Mouse (Mus musculus) kidney, embryonic 16.5 days (tissue): Measurements from ENCODE around the gene Acacb. TPM values are rescaled to one million over a fixed set of nuclear protein-coding genes. Genes with fewer than 3 reads are reported as not detected.

Experiments
- ATAC-seq: fragments of 200-750 bp; cut with Nextera tagmentation; 2 replicates; pipeline ENCODE4 v1.8.0; 2017; ENCODE audit warnings: moderate TSS enrichment; ENCODE audit not compliant: low FRiP score, low TSS enrichment
- H3K27ac ChIP-seq: fragments of 300-500 bp; sonication (generic); 2 replicates; pipeline ENCODE4 v1.5.1; 2014; ENCODE audit warnings: low read length
- H3K27me3 ChIP-seq: fragments of 300-500 bp; sonication (generic); 2 replicates; pipeline ENCODE4 v1.6.1; 2014; ENCODE audit warnings: low read length, control low read depth, mixed read lengths; ENCODE audit not compliant: insufficient read depth
- H3K36me3 ChIP-seq: fragments of 300-500 bp; sonication (generic); 2 replicates; pipeline ENCODE4 v1.6.1; 2014; ENCODE audit warnings: low read length, control low read depth, mixed read lengths; ENCODE audit not compliant: insufficient read depth
- H3K4me1 ChIP-seq: fragments of 300-500 bp; sonication (generic); 2 replicates; pipeline ENCODE4 v1.6.1; 2014; ENCODE audit warnings: low read length, control low read depth, mixed read lengths; ENCODE audit not compliant: insufficient read depth
- H3K4me2 ChIP-seq: fragments of 300-500 bp; sonication (generic); replicated peaks from 2 replicates; pipeline ENCODE4 v1.6.1; 2014; ENCODE audit warnings: low read depth, low read length
- H3K4me3 ChIP-seq: fragments of 300-500 bp; sonication (generic); 2 replicates; pipeline ENCODE4 v1.5.1; 2014; ENCODE audit warnings: mild to moderate bottlenecking, low read length
- H3K9ac ChIP-seq: fragments of 300-500 bp; sonication (generic); replicated peaks from 2 replicates; pipeline ENCODE4 v1.6.1; 2014; ENCODE audit warnings: low read length
- H3K9me3 ChIP-seq: fragments of 300-500 bp; sonication (generic); 2 replicates; pipeline ENCODE4 v1.6.1; 2016; ENCODE audit warnings: low read length, control low read depth
- whole genome bisulfite sequencing: fragments of 180-500 bp; shearing (Covaris S2); extraction: QIAGEN DNeasy Blood & Tissue Kit; methylation state at CpG from one replicate; pipeline ENCODE4 v1.1.7; 2014; 5-methylcytosine and 5-hydroxymethylcytosine counted together
- polyA plus RNA-seq: library from polyadenylated mRNA; unstranded; fragments of >200 nt; fragmentation: Nextera tagmentation; extraction: Ambion mirVana; gene quantifications from 2 replicates; pipeline ENCODE4 v1.2.1, GENCODE M21; 2015

Acacb gene
- polyA plus RNA-seq, 1 experiment from 2014 or later = 4.7 TPM

DNA sequence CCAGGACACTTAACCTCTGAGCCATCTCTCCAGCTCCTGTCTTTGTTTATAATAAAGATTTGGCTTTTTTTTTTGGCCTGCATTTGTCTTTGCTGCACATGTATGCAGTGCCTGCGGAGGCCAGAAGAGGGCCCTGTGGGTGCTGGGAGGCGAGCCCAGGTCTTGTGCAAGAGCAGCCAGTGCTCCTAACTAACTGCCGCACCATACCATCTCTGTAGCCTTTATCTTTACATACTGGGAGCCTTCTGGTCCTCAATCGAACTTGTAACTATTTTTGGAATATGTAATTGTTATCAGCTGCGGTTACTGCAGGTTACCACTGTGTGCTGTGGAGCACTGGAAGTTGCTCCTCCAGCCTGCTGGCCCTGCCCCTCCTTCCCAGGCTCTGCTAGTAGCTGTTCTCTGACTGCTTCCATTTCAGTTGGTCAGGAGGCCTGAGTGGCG is 12.2 kb upstream of the Acacb start:
- H3K36me3 ChIP-seq = peaks cover 6% of the 10 kb centered on the region; the same call in 1 of the 2 replicates
- H3K27ac ChIP-seq = no peak overlapping the region
- ATAC-seq = no peak
- H3K4me2 ChIP-seq = no peak overlapping the region
- WGBS = 70% methylated on average over 6 of the region's 6 CpGs
- H3K4me3 ChIP-seq = no peak overlapping the region
- H3K27me3 ChIP-seq = no peaks in the 10 kb centered on the region
- no peaks in the 10 kb centered on the region for H3K9me3 ChIP-seq
- H3K9ac ChIP-seq = no peak overlapping the region
- peaks cover 40% of the 10 kb centered on the region for H3K4me1 ChIP-seq

- 87% methylated on average over 10 of the region's 10 CpGs for WGBS
- ATAC-seq = no peak
- peaks cover 41% of the 10 kb centered on the region for H3K4me1 ChIP-seq
- no peak overlapping the region for H3K4me2 ChIP-seq
- H3K9me3 ChIP-seq = no peaks in the 10 kb centered on the region
- H3K36me3 ChIP-seq = peaks cover 6% of the 10 kb centered on the region; the same call in 1 of the 2 replicates
- H3K4me3 ChIP-seq = no peak overlapping the region
- no peaks in the 10 kb centered on the region for H3K27me3 ChIP-seq
- no peak overlapping the region for H3K9ac ChIP-seq
- no peak overlapping the region for H3K27ac ChIP-seq
Observed at GRCm38 (mm10) chr5:114135516-114135915, 10.8 kb upstream of the Acacb start.

- H3K27ac ChIP-seq = no peak overlapping the region
- H3K4me1 ChIP-seq = peaks cover 28% of the 10 kb centered on the region
- peaks cover 6% of the 10 kb centered on the region; the same call in 1 of the 2 replicates for H3K36me3 ChIP-seq
- H3K4me2 ChIP-seq = no peak overlapping the region
- WGBS = 75% methylated on average over 15 of the region's 15 CpGs
- no peak overlapping the region for H3K9ac ChIP-seq
- H3K9me3 ChIP-seq = no peaks in the 10 kb centered on the region
- ATAC-seq = 0 out of 2 replicates have a peak, but pooled peaks have one; percentile 24
- H3K4me3 ChIP-seq = no peak overlapping the region
- H3K27me3 ChIP-seq = no peaks in the 10 kb centered on the region
Observed at GRCm38 (mm10) chr5:114137481-114138276, 8.7 kb upstream of the Acacb start.

GRCm38 (mm10) chr5:114138277-114139164 is 7.8 kb upstream of the Acacb start:
- H3K36me3 ChIP-seq = peaks cover 6% of the 10 kb centered on the region; the same call in 1 of the 2 replicates
- peak; percentile 25; the same call in 1 of the 2 replicates for ATAC-seq
- H3K9ac ChIP-seq = no peak overlapping the region
- H3K27me3 ChIP-seq = no peaks in the 10 kb centered on the region
- peaks cover 24% of the 10 kb centered on the region for H3K4me1 ChIP-seq
- H3K4me2 ChIP-seq = peak overlapping the region; percentile 26
- H3K27ac ChIP-seq = peak overlapping the region; percentile 83
- H3K9me3 ChIP-seq = no peaks in the 10 kb centered on the region
- no peak overlapping the region for H3K4me3 ChIP-seq
- 51% methylated on average over 21 of the region's 21 CpGs for WGBS

- Histone ChIP-seq H3K36me3 (peaks cover 6% of the 10 kb centered on the region; the same call in 1 of the 2 replicates), H3K27ac (peak overlapping the region; percentile 83), H3K27me3 (no peaks in the 10 kb centered on the region), H3K4me2 (peak overlapping the region; percentile 13; the same call in 1 of the 2 replicates), H3K9ac (peak overlapping the region; percentile 27; the same call in 1 of the 2 replicates), H3K9me3 (no peaks in the 10 kb centered on the region), H3K4me3 (no peak overlapping the region), H3K4me1 (peaks cover 24% of the 10 kb centered on the region)
- WGBS = 26% methylated on average over 9 of the region's 9 CpGs
- ATAC-seq = peak; percentile 71; the same call in 1 of the 2 replicates
Observed at GRCm38 (mm10) chr5:114139175-114139574, 7.2 kb upstream of the Acacb start.

DNA sequence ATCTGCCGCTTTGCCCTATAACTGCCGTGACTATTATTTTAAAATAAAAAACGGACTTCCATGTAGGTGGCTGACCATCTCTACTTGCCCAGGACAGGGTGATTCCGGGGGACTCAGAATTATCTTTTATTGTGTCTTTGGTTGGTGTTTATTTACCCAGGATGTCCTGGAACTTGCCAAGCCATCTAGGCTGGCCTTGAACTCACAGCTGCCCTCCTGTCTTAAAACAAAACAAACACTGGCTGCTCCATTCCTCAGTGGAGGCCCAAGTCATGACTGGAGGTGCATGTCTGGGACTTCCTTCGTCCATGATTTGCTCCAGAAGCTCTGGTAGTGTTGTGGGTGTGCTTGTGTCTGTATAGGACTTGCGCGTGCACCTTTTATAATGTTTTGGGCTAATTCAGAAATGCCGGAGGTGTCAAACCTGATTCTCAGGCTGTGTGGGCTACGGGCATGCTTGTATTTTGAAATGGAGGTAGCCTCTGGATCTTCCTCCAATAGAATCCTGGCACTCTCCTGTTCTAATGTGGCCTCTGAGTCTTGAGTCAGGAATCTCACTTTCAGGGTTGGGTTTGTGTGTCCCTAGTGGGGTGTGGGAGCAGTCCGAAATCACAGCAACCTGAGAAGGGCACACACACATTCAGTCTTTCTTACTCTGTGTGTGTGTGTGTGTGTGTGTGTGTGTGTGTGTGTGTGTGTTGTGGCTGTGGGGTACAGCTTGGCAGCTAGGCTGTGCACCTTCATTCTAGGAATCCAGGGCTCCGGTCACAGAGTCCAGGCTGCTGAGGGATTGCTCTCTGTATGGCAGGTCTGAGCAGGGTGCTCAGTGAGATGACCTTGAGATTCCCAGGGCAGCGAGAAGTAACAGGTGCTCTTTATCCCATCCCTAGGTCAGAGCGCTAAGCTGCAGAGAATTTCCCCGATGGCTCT is 973 bp downstream of the Acacb start:
- no peak for ATAC-seq
- no peak overlapping the region for H3K9ac ChIP-seq
- peaks cover 7% of the 10 kb centered on the region for H3K4me1 ChIP-seq
- no peaks in the 10 kb centered on the region for H3K36me3 ChIP-seq
- H3K27ac ChIP-seq = no peak overlapping the region
- H3K4me3 ChIP-seq = no peak overlapping the region
- no peak overlapping the region for H3K4me2 ChIP-seq
- H3K9me3 ChIP-seq = no peaks in the 10 kb centered on the region
- WGBS = 78% methylated on average over 14 of the region's 14 CpGs
- H3K27me3 ChIP-seq = no peaks in the 10 kb centered on the region

DNA sequence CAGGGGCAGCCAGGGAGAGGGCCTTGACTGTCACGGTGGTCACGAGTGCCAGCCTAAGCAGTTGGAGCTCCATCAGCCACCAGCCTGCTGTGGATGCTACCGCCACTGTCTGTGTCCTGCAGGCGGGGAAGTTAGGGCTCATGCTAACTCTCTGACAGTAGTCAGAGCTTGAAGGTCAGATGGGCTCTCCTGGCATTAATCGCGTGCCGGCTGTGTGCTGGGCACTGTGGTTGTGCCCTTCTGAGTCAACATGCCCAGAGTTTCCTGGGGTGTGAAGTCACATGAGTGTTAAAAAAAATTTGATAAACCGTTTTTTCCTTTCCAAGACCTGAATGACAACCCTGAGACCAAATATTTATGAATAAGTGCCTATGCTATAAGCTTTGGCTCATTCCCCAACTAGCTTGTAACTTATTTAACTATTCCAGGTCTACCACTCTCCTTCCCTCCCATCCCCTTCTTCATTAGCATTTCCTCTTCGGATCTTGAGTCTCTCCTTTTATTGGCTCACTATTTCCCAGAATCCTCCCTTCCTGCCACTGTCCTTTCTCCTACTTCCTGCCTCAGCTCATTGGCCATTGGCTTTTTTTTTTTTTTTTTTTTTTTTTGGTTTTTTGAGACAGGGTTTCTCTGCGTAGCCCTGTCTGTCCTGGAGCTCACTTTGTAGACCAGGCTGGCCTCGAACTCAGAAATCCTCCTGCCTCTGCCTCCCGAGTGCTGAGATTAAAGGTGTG is 6.2 kb downstream of the Acacb start:
- Histone ChIP-seq H3K4me3 (no peak overlapping the region), H3K4me1 (0 out of 2 replicates have a peak, but pooled peaks cover 4% of the 10 kb centered on the region), H3K9me3 (no peaks in the 10 kb centered on the region), H3K4me2 (no peak overlapping the region), H3K27me3 (no peaks in the 10 kb centered on the region), H3K9ac (no peak overlapping the region), H3K27ac (no peak overlapping the region), H3K36me3 (no peaks in the 10 kb centered on the region)
- 84% methylated on average over 12 of the region's 12 CpGs for WGBS
- no peak for ATAC-seq

GRCm38 (mm10) chr5:114153490-114153889 is 7.2 kb downstream of the Acacb start:
- H3K4me3 ChIP-seq = peak overlapping the region; percentile 39
- H3K27me3 ChIP-seq = no peaks in the 10 kb centered on the region
- 0 out of 2 replicates have a peak, but pooled peaks cover 4% of the 10 kb centered on the region for H3K4me1 ChIP-seq
- 9% methylated on average over 12 of the region's 12 CpGs for WGBS
- no peaks in the 10 kb centered on the region for H3K36me3 ChIP-seq
- H3K9me3 ChIP-seq = no peaks in the 10 kb centered on the region
- ATAC-seq = no peak
- H3K9ac ChIP-seq = 0 out of 2 replicates have a peak overlapping the region, but pooled peaks have one; percentile 45
- no peak overlapping the region for H3K27ac ChIP-seq
- peak overlapping the region; percentile 42 for H3K4me2 ChIP-seq
